Mouse (Mus musculus): ENCODE data around the gene Shoc2. TPM values are rescaled to one million over a fixed set of nuclear protein-coding genes. Genes with fewer than 3 reads are reported as not detected.

Gene Shoc2
- polyA plus RNA-seq, 1 experiment from 2014 or later, result 30.9 TPM

- H3K9ac ChIP-seq, result no peak overlapping the region
- no peak overlapping the region for H3K27ac ChIP-seq (replicated peaks)
- no peak overlapping the region for H3K4me2 ChIP-seq
- no peak for ATAC-seq (ENCODE audit: extremely low read depth, insufficient number of reproducible peaks, low FRiP score, low TSS enrichment)
- no peak overlapping the region for H3K4me3 ChIP-seq
- H3K9me3 ChIP-seq, result no peaks in the 10 kb centered on the region
- no peaks in the 10 kb centered on the region for H3K36me3 ChIP-seq
- H3K27me3 ChIP-seq (replicated peaks), result peaks cover 4% of the 10 kb centered on the region; the same call in 1 of the 2 replicates
- 79% methylated on average over 7 of the region's 7 CpGs for WGBS
- no peaks in the 10 kb centered on the region for H3K4me1 ChIP-seq
Measured at GRCm38 (mm10) chr19:54068447-54068846, 124.3 kb downstream of the Shoc2 start.

GRCm38 (mm10) chr19:54070521-54070920 lies 126.4 kb downstream of the Shoc2 start:
- no peak overlapping the region for H3K4me2 ChIP-seq
- peaks cover 11% of the 10 kb centered on the region for H3K4me1 ChIP-seq
- ATAC-seq (ENCODE audit: extremely low read depth, insufficient number of reproducible peaks, low FRiP score, low TSS enrichment), result no peak
- H3K9me3 ChIP-seq, result no peaks in the 10 kb centered on the region
- H3K27me3 ChIP-seq (replicated peaks), result no peaks in the 10 kb centered on the region
- no peak overlapping the region for H3K27ac ChIP-seq (replicated peaks)
- no peak overlapping the region for H3K9ac ChIP-seq
- no peaks in the 10 kb centered on the region for H3K36me3 ChIP-seq
- WGBS, result 70% methylated on average over 5 of the region's 5 CpGs
- no peak overlapping the region for H3K4me3 ChIP-seq

GRCm38 (mm10) chr19:54072233-54072800 lies 128.2 kb downstream of the Shoc2 start:
- H3K9me3 ChIP-seq, result no peaks in the 10 kb centered on the region
- peaks cover 11% of the 10 kb centered on the region for H3K4me1 ChIP-seq
- no peak overlapping the region for H3K27ac ChIP-seq (replicated peaks)
- no peak overlapping the region for H3K4me3 ChIP-seq
- no peaks in the 10 kb centered on the region for H3K27me3 ChIP-seq (replicated peaks)
- ATAC-seq (ENCODE audit: extremely low read depth, insufficient number of reproducible peaks, low FRiP score, low TSS enrichment), result no peak
- no peak overlapping the region for H3K4me2 ChIP-seq
- 73% methylated on average over 5 of the region's 5 CpGs for WGBS
- H3K9ac ChIP-seq, result no peak overlapping the region
- no peaks in the 10 kb centered on the region for H3K36me3 ChIP-seq

- no peak for ATAC-seq (ENCODE audit: extremely low read depth, insufficient number of reproducible peaks, low FRiP score, low TSS enrichment)
Measured at GRCm38 (mm10) chr19:54076362-54077349, 132.6 kb downstream of the Shoc2 start.

GRCm38 (mm10) chr19:54081303-54081702 lies 137.2 kb downstream of the Shoc2 start:
- no peaks in the 10 kb centered on the region for H3K4me1 ChIP-seq
- H3K4me2 ChIP-seq, result no peak overlapping the region
- H3K27me3 ChIP-seq (replicated peaks), result 0 out of 2 replicates have a peak, but pooled peaks cover 7% of the 10 kb centered on the region
- H3K27ac ChIP-seq (replicated peaks), result no peak overlapping the region
- 77% methylated on average over 9 of the region's 9 CpGs for WGBS
- ATAC-seq (ENCODE audit: extremely low read depth, insufficient number of reproducible peaks, low FRiP score, low TSS enrichment), result no peak
- no peak overlapping the region for H3K9ac ChIP-seq
- no peak overlapping the region for H3K4me3 ChIP-seq
- H3K36me3 ChIP-seq, result no peaks in the 10 kb centered on the region
- H3K9me3 ChIP-seq, result no peaks in the 10 kb centered on the region

More at GRCm38 (mm10) chr19:54076362-54077349, 132.6 kb downstream of the Shoc2 start:
- H3K27me3 ChIP-seq (replicated peaks), result no peaks in the 10 kb centered on the region
- no peaks in the 10 kb centered on the region for H3K36me3 ChIP-seq
- H3K9ac ChIP-seq, result no peak overlapping the region
- H3K9me3 ChIP-seq, result no peaks in the 10 kb centered on the region
- peaks cover 11% of the 10 kb centered on the region for H3K4me1 ChIP-seq
- no peak overlapping the region for H3K27ac ChIP-seq (replicated peaks)
- H3K4me3 ChIP-seq, result no peak overlapping the region
- 58% methylated on average over 10 of the region's 10 CpGs for WGBS
- H3K4me2 ChIP-seq, result no peak overlapping the region

- H3K9ac ChIP-seq, result no peak overlapping the region
- WGBS, result 58% methylated on average over 9 of the region's 9 CpGs
Measured at GRCm38 (mm10) chr19:54081716-54082165, 137.6 kb downstream of the Shoc2 start.

More at GRCm38 (mm10) chr19:54081716-54082165, 137.6 kb downstream of the Shoc2 start:
- no peak overlapping the region for H3K27ac ChIP-seq (replicated peaks)
- no peaks in the 10 kb centered on the region for H3K36me3 ChIP-seq
- H3K4me3 ChIP-seq, result no peak overlapping the region
- no peak overlapping the region for H3K4me2 ChIP-seq
- no peaks in the 10 kb centered on the region for H3K4me1 ChIP-seq
- H3K9me3 ChIP-seq, result no peaks in the 10 kb centered on the region
- H3K27me3 ChIP-seq (replicated peaks), result 0 out of 2 replicates have a peak, but pooled peaks cover 7% of the 10 kb centered on the region
- ATAC-seq (ENCODE audit: extremely low read depth, insufficient number of reproducible peaks, low FRiP score, low TSS enrichment), result no peak

Other genes with a start within 250 kb of the Shoc2 start
- 34.4 and 34.6 TPM in 2 replicates for gene Pdcd4, start 52.1 kb upstream of the Shoc2 start, polyA plus RNA-seq (2015; fragmentation: Nextera tagmentation; extraction: Ambion mirVana)
- gene Bbip1, start 321 bp downstream of the Shoc2 start, polyA plus RNA-seq (2015; fragmentation: Nextera tagmentation; extraction: Ambion mirVana), result 47.6 and 54.1 TPM in 2 replicates
- not detected in 2 replicates for gene Adra2a, start 99.8 kb downstream of the Shoc2 start, polyA plus RNA-seq (2015; fragmentation: Nextera tagmentation; extraction: Ambion mirVana)

Data from heart, embryonic 13.5 days (tissue).